Mouse (Mus musculus): ENCODE results near the gene Tsc2. TPM values are rescaled to one million over a fixed set of nuclear protein-coding genes. Genes with fewer than 3 reads are reported as not detected.

Tsc2 gene
- total RNA-seq, 1 experiment = 93.0 TPM

GRCm38 (mm10) chr17:24674277-24674676 lies 41.8 kb upstream of the Tsc2 start:
- TF ChIP-seq HCFC1 (IDR thresholded peaks at IDR 0.05; ENCODE audit: borderline replicate concordance, insufficient read depth, low read length) (no peak), MAFK (IDR thresholded peaks at IDR 0.05; ENCODE audit: insufficient read depth, low read depth, low read length) (no peak), ZNF384 (IDR thresholded peaks at IDR 0.05; ENCODE audit: low read depth, low read length) (no peak)
- no peak for DNase-seq (ENCODE audit: low read depth, low spot score)
- H3K9ac ChIP-seq (ENCODE audit: insufficient read depth, low read depth, low read length, poor library complexity, severe bottlenecking) = peak overlapping the region; percentile 8; the same call in 1 of the 2 replicates
- peaks cover 5 to 31% of the 10 kb centered on the region in 2 experiments; a peak in 3 of 4 replicates for H3K4me1 ChIP-seq (ENCODE audit: control insufficient read depth in 2 of 2, insufficient read depth in 2 of 2, low read length in 2 of 2, poor library complexity in 1 of 2)
- H3K9me3 ChIP-seq (ENCODE audit: control insufficient read depth, insufficient read depth, low read depth, low read length) = no peaks in the 10 kb centered on the region
- no peak overlapping the region for H3K27ac ChIP-seq (ENCODE audit: insufficient read depth, low read depth, low read length, poor library complexity, severe bottlenecking)
- H3K36me3 ChIP-seq (ENCODE audit: control insufficient read depth, insufficient read depth, low read length, poor library complexity, severe bottlenecking) = peaks cover 28% of the 10 kb centered on the region
- in situ Hi-C loops (cut with MboI; ENCODE audit: low sequenced_read_pairs in 2 of 2, unreplicated experiment in 2 of 2) = no loop called here
- H3K4me3 ChIP-seq (ENCODE audit: insufficient read depth in 1 of 2, low read depth in 1 of 2, low read length in 2 of 2, poor library complexity in 1 of 2, severe bottlenecking in 1 of 2) = 0 out of 4 replicates have a peak overlapping the region, but pooled peaks of 1 of the 2 experiments have one; percentile 1

GRCm38 (mm10) chr17:24672141-24672540 lies 39.7 kb upstream of the Tsc2 start:
- no peak for DNase-seq (ENCODE audit: low read depth, low spot score)
- H3K27ac ChIP-seq (ENCODE audit: insufficient read depth, low read depth, low read length, poor library complexity, severe bottlenecking) = no peak overlapping the region
- H3K36me3 ChIP-seq (ENCODE audit: control insufficient read depth, insufficient read depth, low read length, poor library complexity, severe bottlenecking) = peaks cover 9% of the 10 kb centered on the region
- in situ Hi-C loops (cut with MboI; ENCODE audit: low sequenced_read_pairs in 2 of 2, unreplicated experiment in 2 of 2) = no loop called here
- peak overlapping the region; percentile 9 to 30; a peak in 2 of 4 replicates for H3K4me3 ChIP-seq (ENCODE audit: insufficient read depth in 1 of 2, low read depth in 1 of 2, low read length in 2 of 2, poor library complexity in 1 of 2, severe bottlenecking in 1 of 2)
- H3K9me3 ChIP-seq (ENCODE audit: control insufficient read depth, insufficient read depth, low read depth, low read length) = no peaks in the 10 kb centered on the region
- peaks cover 7 to 29% of the 10 kb centered on the region in 2 experiments; a peak in 3 of 4 replicates for H3K4me1 ChIP-seq (ENCODE audit: control insufficient read depth in 2 of 2, insufficient read depth in 2 of 2, low read length in 2 of 2, poor library complexity in 1 of 2)
- no peak overlapping the region for H3K9ac ChIP-seq (ENCODE audit: insufficient read depth, low read depth, low read length, poor library complexity, severe bottlenecking)
- TF ChIP-seq MAFK (IDR thresholded peaks at IDR 0.05; ENCODE audit: insufficient read depth, low read depth, low read length) (no peak), ZNF384 (IDR thresholded peaks at IDR 0.05; ENCODE audit: low read depth, low read length) (no peak), HCFC1 (IDR thresholded peaks at IDR 0.05; ENCODE audit: borderline replicate concordance, insufficient read depth, low read length) (no peak), CHD2 (IDR thresholded peaks at IDR 0.05; ENCODE audit: low read depth, low read length) (no peak), ZC3H11A (IDR thresholded peaks at IDR 0.05; ENCODE audit: borderline replicate concordance, low read depth, low read length) (no peak)

GRCm38 (mm10) chr17:24671346-24671745 lies 38.9 kb upstream of the Tsc2 start:
- Histone ChIP-seq H3K9ac (ENCODE audit: insufficient read depth, low read depth, low read length, poor library complexity, severe bottlenecking) (no peak overlapping the region), H3K4me1 (ENCODE audit: control insufficient read depth in 2 of 2, insufficient read depth in 2 of 2, low read length in 2 of 2, poor library complexity in 1 of 2) (peaks cover 7 to 26% of the 10 kb centered on the region in 2 experiments; a peak in 3 of 4 replicates), H3K27ac (ENCODE audit: insufficient read depth, low read depth, low read length, poor library complexity, severe bottlenecking) (no peak overlapping the region), H3K36me3 (ENCODE audit: control insufficient read depth, insufficient read depth, low read length, poor library complexity, severe bottlenecking) (peaks cover 1% of the 10 kb centered on the region; the same call in 1 of the 2 replicates), H3K4me3 (ENCODE audit: insufficient read depth in 1 of 2, low read depth in 1 of 2, low read length in 2 of 2, poor library complexity in 1 of 2, severe bottlenecking in 1 of 2) (no peak overlapping the region; a peak in 1 of 4 replicates), H3K9me3 (ENCODE audit: control insufficient read depth, insufficient read depth, low read depth, low read length) (no peaks in the 10 kb centered on the region)
- in situ Hi-C loops (cut with MboI; ENCODE audit: low sequenced_read_pairs in 2 of 2, unreplicated experiment in 2 of 2) = no loop called here
- TF ChIP-seq MAFK (IDR thresholded peaks at IDR 0.05; ENCODE audit: insufficient read depth, low read depth, low read length) (no peak), ZNF384 (IDR thresholded peaks at IDR 0.05; ENCODE audit: low read depth, low read length) (no peak), ZC3H11A (IDR thresholded peaks at IDR 0.05; ENCODE audit: borderline replicate concordance, low read depth, low read length) (no peak), HCFC1 (IDR thresholded peaks at IDR 0.05; ENCODE audit: borderline replicate concordance, insufficient read depth, low read length) (no peak), CHD2 (IDR thresholded peaks at IDR 0.05; ENCODE audit: low read depth, low read length) (no peak)
- no peak for DNase-seq (ENCODE audit: low read depth, low spot score)

GRCm38 (mm10) chr17:24670246-24670844 lies 37.9 kb upstream of the Tsc2 start:
- Histone ChIP-seq H3K4me1 (ENCODE audit: control insufficient read depth in 2 of 2, insufficient read depth in 2 of 2, low read length in 2 of 2, poor library complexity in 1 of 2) (peaks cover 7 to 23% of the 10 kb centered on the region in 2 experiments; a peak in 3 of 4 replicates), H3K27ac (ENCODE audit: insufficient read depth, low read depth, low read length, poor library complexity, severe bottlenecking) (peak overlapping the region; percentile 81), H3K9me3 (ENCODE audit: control insufficient read depth, insufficient read depth, low read depth, low read length) (no peaks in the 10 kb centered on the region), H3K4me3 (ENCODE audit: insufficient read depth in 1 of 2, low read depth in 1 of 2, low read length in 2 of 2, poor library complexity in 1 of 2, severe bottlenecking in 1 of 2) (peak overlapping the region; percentile 94 to 98), H3K36me3 (ENCODE audit: control insufficient read depth, insufficient read depth, low read length, poor library complexity, severe bottlenecking) (no peaks in the 10 kb centered on the region), H3K9ac (ENCODE audit: insufficient read depth, low read depth, low read length, poor library complexity, severe bottlenecking) (peak overlapping the region; percentile 97)
- DNase-seq (ENCODE audit: low read depth, low spot score) = no peak
- in situ Hi-C loops (cut with MboI; ENCODE audit: low sequenced_read_pairs in 2 of 2, unreplicated experiment in 2 of 2) = no loop called here
- no peak for TF ChIP-seq CHD2 (IDR thresholded peaks at IDR 0.05; ENCODE audit: low read depth, low read length)
- no peak for TF ChIP-seq ZC3H11A (IDR thresholded peaks at IDR 0.05; ENCODE audit: borderline replicate concordance, low read depth, low read length)
- no peak for TF ChIP-seq MAFK (IDR thresholded peaks at IDR 0.05; ENCODE audit: insufficient read depth, low read depth, low read length)
- no peak for TF ChIP-seq ZNF384 (IDR thresholded peaks at IDR 0.05; ENCODE audit: low read depth, low read length)
- TF ChIP-seq HCFC1 (IDR thresholded peaks at IDR 0.05; ENCODE audit: borderline replicate concordance, insufficient read depth, low read length) = no peak

All from ES-E14 (cell line).